Mouse (Mus musculus): ENCODE measurements around the gene Gm29797.

DNA sequence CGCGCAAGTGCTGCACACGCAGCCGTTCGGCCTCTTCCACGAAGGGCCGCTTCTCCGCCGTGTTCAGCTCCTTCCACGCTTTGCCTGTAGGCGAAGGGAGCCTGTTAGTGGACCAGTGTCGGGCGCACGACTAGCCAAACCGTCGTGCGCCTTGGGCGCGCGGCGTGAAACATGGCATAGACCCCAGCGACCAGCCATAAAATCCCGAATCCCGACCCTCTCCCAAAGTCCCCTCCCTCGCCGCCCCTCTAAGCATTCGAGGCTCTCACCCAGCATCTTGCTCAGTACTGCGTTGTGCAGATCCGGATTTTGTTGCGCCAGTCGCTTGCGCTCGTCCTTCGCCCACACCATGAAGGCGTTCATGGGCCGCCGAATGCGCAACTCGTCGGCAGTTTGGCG is 14.1 kb downstream of the Gm29797 start:
- TF ChIP-seq POLR2A (IDR thresholded peaks at IDR 0.05; ENCODE audit: insufficient read length, low read depth) (no peak), MAX (IDR thresholded peaks at IDR 0.05; ENCODE audit: low read depth) (no peak), E2F4 (IDR thresholded peaks at IDR 0.05; ENCODE audit: insufficient read depth) (no peak), SRF (IDR thresholded peaks at IDR 0.05; ENCODE audit: control insufficient read depth, insufficient read length, low read depth) (no peak), MYOG (IDR thresholded peaks at IDR 0.05; ENCODE audit: control insufficient read depth in 1 of 3, insufficient read depth in 1 of 3, insufficient read length in 2 of 3, low read depth in 2 of 3) (no peak), TCF3 (IDR thresholded peaks at IDR 0.05; ENCODE audit: insufficient read length, low read depth) (no peak), POLR2AphosphoS2 (IDR thresholded peaks at IDR 0.05; ENCODE audit: insufficient read length, low read depth) (no peak), USF1 (IDR thresholded peaks at IDR 0.05; ENCODE audit: low read depth) (no peak), TCF12 (IDR thresholded peaks at IDR 0.05; ENCODE audit: insufficient read depth, poor library complexity, severe bottlenecking) (no peak), CEBPB (IDR thresholded peaks at IDR 0.05; ENCODE audit: insufficient read depth, poor library complexity, severe bottlenecking) (no peak)
